Mouse (Mus musculus) C2C12 (cell line): ENCODE measurements around the gene Kremen1.

Source experiments
- CTCF ChIP-seq: IDR thresholded peaks from one replicate; pipeline ENCODE4 v1.5.1; 2011; ENCODE audit not compliant: control insufficient read depth, insufficient read depth, insufficient read length
- MAX ChIP-seq: IDR thresholded peaks from one replicate; pipeline ENCODE4 v1.6.1; 2011; ENCODE audit warnings: mild to moderate bottlenecking, control low read depth
- MYOG ChIP-seq: IDR thresholded peaks from one replicate; pipeline ENCODE4 v1.6.1; 2011; ENCODE audit not compliant: control insufficient read depth, insufficient read length; ENCODE audit errors: extremely low read depth
- USF1 ChIP-seq: IDR thresholded peaks from one replicate; pipeline ENCODE4 v1.6.1; 2011; ENCODE audit warnings: low read depth, mild to moderate bottlenecking, control low read depth, moderate library complexity

- no peak for TF ChIP-seq CTCF
- TF ChIP-seq USF1: no peak
- no peak for TF ChIP-seq MAX
- no peak for TF ChIP-seq MYOG
Measured at GRCm38 (mm10) chr11:5179391-5179790, 82.0 kb downstream of the Kremen1 start.
